Mouse (Mus musculus): ENCODE data around the gene 1810062G17Rik. TPM values are rescaled to one million over a fixed set of nuclear protein-coding genes. Genes with fewer than 3 reads are reported as not detected.
A peak's percentile ranks its signal among the peaks of the same experiment; 100 is the strongest.

The 1810062G17Rik gene
- polyA plus RNA-seq, 2 experiments from 2014 or later: 0.59 to 2.4 TPM

DNA sequence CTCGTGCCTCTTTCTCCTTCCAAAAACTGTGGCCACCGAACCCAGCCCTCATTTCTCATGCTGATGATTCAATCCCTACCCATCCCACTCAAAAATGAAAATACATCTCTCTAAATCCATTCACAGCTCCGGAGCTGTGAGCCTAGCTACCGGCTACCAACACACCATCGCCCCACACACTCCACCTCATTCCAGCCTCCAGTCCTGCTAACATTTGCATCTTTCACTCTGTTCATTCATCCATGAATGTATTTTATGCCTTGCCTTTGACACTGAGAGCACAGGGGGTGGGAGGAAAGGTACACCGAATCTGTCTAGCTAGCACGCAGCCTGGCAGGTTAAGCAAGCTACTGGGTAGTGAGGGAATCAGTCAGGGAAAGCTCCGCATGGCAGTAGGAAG lies 3.0 kb downstream of the 1810062G17Rik start:
- no peak for ATAC-seq

DNA sequence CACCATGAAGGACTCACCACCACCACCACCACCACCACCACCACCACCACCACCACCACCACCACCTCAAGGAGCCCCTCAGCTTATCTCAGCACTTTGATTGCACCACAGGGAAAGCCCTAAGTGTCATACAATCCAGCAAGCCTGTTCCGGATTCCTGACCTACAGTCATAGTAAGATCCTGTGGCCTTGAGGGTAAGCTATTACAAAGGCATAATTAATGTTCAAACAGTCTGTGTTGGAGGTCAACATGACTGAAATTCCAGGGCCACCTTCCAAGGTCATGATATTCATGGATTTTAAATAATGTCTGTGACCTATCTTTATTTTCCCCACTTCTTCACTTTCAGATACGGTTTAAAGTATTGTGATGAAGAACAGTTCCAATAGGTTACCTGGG lies 4.7 kb downstream of the 1810062G17Rik start:
- no peak for ATAC-seq

- ATAC-seq: no peak
Measured at GRCm38 (mm10) chr3:36481776-36482193, 6.0 kb downstream of the 1810062G17Rik start.

DNA sequence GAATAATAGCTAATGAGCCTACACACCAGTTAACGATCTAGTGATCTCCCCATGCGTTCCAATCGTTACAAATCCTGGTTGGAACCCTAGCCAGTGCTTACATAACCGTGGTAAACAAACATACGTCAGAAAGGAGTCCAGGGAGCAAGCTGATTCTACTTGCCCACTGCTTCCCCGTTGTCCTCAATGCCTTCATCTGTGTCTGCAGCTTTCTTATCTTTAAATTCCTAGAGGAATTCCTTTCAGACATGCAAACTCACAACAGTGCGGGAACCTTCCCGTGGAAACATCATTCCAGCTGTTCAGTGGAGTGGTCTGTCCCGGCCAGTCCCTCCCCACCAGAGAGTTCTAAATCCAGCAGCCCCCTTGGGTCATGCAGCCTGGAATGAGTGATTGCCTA lies 7.2 kb downstream of the 1810062G17Rik start:
- ATAC-seq: no peak

- no peak for ATAC-seq
Measured at GRCm38 (mm10) chr3:36484292-36484691, 8.6 kb downstream of the 1810062G17Rik start.

DNA sequence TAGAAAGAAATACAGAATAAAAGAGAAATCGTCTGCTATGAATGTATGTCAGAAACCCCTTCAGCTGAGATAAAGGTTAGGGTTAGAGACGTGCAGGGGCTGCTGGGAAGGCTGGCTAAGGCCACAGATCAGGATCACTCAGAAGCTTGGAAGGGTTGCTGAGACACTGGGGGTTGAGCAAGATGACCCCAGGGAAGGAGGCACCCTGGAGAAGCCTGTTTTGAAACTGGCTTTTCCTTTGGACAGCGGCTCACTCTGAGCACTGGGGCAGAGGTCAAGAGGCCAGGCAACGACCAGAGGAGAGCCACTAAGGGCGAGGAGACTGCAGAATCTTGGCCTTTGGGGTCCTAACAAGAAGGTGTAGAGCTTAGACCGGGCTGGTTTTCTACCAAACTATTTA lies 10.4 kb downstream of the 1810062G17Rik start:
- ATAC-seq: no peak

DNA sequence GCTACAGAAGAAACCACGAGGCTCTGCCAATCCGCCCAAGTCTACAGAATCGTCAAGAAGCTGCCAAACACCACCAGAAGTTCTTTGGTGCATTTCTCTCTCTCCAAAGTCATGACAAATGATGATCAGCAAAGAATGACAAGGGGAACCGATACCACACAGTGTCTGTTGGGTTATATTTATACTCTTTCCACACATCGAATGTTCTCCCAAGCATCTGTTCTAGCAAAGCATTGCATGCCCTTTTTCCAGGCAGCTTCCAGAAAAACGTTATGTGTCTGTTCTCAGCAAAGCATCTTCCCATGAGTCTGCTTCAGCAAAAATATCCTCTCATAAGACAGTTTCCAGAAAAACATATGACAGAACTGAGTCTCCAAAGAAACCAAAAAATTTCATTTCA lies 11.1 kb downstream of the 1810062G17Rik start:
- ATAC-seq: no peak

DNA sequence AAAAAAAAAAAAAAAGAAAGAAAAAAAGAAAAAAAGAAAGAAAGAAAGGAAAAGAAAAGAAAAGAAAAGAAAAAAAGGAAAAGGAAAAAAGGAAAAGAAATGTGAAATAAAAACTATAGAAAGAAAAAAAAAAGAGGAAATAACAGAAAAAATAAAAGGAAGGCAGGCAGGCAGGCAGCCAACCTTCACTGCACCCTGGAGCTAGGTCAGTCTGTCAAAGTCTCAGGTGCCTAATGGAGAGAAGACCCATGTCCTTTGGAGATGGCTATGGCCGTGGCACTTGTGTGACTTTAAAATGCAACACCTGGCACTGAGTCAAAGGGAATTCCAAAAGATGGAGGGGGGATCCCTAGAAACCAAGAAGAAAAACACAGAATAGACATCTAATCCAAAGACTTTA lies 12.6 kb downstream of the 1810062G17Rik start:
- ATAC-seq: no peak

GRCm38 (mm10) chr3:36488899-36489589 lies 13.3 kb downstream of the 1810062G17Rik start:
- ATAC-seq: no peak

DNA sequence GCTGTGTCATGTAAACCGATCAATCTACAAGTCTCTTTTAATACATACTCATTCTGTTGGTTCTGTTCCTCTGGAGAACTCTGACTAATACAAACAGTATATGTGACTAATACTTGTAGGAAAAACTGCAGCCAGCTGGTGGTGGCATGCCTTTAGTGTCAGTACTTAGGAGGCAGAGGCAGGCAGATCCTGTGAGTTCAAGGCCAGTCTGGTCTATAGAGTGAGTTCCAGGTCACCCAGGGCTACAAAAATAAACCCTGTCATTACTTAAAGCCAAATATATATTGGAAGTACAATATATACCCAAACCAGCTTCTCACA lies 13.8 kb downstream of the 1810062G17Rik start:
- ATAC-seq: no peak

- ATAC-seq: no peak
Measured at GRCm38 (mm10) chr3:36491535-36491934, 15.8 kb downstream of the 1810062G17Rik start.

DNA sequence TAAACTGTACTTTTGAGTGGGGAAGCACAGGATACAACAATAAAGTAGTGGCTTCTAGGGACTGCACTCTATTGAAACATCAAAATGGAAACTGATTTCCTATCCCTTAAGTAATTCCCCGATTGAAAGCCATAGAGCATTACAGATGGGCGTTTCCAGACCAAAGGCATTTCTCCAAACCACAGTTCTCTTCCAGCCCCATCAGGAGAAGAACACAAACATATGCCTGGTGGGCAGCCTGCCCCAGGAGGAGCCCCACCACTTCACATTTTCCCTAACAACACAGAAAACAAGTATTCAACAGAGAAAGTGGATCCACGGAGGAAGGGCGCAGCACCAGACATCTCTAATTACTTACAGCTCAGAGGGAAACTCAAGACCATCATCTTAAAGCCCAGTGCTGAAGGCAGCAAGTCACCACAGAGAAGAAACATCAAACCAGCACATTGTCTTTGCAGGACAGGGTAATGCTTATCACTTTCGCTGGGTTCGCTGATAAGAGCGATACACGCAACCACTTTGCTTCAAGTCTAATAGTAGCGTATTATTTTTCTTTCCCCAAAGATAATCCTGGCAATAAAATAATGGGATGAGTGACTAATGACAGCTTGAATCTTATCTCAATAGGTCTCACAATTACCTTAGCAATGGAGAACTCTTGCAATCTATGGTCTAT lies 17.1 kb downstream of the 1810062G17Rik start:
- no peak for ATAC-seq

- no peak for ATAC-seq
Measured at GRCm38 (mm10) chr3:36493641-36494283, 18.0 kb downstream of the 1810062G17Rik start.

GRCm38 (mm10) chr3:36494613-36495012 lies 18.9 kb downstream of the 1810062G17Rik start:
- no peak for ATAC-seq

GRCm38 (mm10) chr3:36495436-36495835 lies 19.7 kb downstream of the 1810062G17Rik start:
- ATAC-seq: peak; percentile 82

DNA sequence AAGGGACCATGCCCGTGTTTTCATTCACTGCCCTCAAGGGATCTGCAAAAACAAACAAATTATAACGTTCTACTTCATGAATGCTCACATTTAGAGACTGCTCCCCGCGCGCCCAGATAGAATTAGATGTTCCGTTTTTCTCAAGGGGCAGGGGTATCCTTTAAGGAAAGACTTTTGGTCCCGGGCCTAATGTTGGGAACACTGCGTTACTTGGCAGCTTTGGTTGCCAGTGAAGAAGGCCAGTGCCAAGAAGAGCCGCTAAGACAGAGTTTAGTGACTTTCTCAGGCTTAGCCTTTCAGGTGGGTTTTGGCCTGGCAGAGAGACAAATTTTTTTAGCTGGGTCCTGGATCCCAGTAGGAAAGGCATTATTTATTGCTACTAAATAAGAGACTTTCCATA lies 20.5 kb downstream of the 1810062G17Rik start:
- ATAC-seq: no peak

GRCm38 (mm10) chr3:36496746-36497145 lies 21.0 kb downstream of the 1810062G17Rik start:
- ATAC-seq: peak; percentile 64

GRCm38 (mm10) chr3:36498224-36498623 lies 22.5 kb downstream of the 1810062G17Rik start:
- ATAC-seq: no peak

DNA sequence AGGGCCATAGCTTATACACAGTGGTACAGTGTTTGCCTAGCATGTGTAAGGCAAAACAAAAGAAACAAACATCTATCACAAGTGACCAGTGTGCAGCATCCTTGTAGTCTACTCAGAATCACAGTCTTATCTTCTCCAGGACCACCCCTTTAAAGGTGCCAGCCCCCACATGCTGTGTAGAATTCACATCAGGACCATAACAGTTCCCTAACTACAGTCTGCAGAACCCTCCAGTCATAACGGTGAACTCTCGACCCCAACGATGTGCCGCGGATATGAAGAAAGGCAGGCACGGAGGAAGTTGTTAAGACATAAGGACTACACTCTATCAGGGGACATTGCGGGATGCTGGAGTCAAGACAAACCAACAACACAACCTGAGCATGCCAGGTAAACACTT lies 23.7 kb downstream of the 1810062G17Rik start:
- ATAC-seq: no peak

- ATAC-seq: no peak
Measured at GRCm38 (mm10) chr3:36500976-36501375, 25.2 kb downstream of the 1810062G17Rik start.

- no peak for ATAC-seq
Measured at GRCm38 (mm10) chr3:36501546-36501945, 25.8 kb downstream of the 1810062G17Rik start.

GRCm38 (mm10) chr3:36505306-36505705 lies 29.6 kb downstream of the 1810062G17Rik start:
- ATAC-seq: no peak

DNA sequence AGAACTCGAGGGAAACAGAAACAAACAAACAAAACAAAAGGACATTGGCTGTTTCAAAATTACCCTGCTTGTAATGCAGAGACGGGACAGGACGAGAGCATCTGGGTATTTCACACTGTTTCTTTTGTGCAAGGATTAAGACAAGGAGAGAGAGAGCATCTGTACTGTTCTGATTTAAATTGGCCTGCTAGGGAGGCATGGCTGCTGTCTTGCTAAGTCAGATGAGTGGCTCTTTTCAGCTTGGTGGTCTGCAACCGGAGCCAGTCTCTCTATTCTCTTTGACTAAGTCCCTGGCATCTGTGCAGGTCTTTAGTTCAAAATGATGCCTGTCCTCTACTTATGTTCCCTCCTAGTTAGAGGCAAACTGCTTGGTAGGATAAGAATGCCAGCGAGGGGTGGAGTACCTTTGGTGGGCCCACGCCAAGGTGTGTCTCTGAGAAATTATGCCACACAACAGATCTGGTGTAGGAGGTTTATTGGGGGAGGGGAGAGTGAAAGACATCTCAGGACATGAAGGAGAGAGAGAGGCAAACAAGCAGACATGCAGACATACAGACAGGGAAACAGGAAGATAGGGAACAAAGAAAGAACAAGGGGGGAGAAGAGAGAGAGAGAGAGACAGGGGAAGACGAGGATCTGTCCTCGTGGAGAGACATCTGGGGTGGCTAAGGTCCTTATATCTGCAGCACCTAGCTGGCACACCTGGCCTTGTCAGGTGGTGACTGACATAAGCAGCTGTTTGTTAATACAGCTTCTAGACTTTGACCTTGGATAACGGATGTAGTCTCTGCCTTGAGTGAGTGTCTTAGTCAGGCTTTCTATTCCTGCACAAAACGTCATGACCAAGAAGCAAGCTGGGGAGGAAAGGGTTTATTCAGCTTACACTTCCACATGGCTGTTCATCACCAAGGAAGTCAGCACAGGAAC lies 30.3 kb downstream of the 1810062G17Rik start:
- no peak for ATAC-seq

Data from activated CD4-positive, CD25-positive, alpha-beta regulatory T cell, adult 4 months (primary cell).